Mouse (Mus musculus) limb, embryonic 14.5 days (tissue): Measurements from ENCODE around the gene Rnf126. TPM values are rescaled to one million over a fixed set of nuclear protein-coding genes. Genes with fewer than 3 reads are reported as not detected.

ENCODE experiments used
- ATAC-seq: fragments of 200-750 bp; cut with Nextera tagmentation; 2 replicates; pipeline ENCODE4 v1.8.0; 2017; ENCODE audit warnings: low read depth, moderate number of reproducible peaks, moderate TSS enrichment; ENCODE audit not compliant: low FRiP score
- DNase-seq: peaks from one replicate; pipeline ENCODE4 v3.0.0-alpha.2; 2015; ENCODE audit warnings: low spot score
- H3K27ac ChIP-seq: fragments of 300-500 bp; sonication (generic); replicated peaks from 2 replicates; pipeline ENCODE4 v1.5.1; 2014; ENCODE audit warnings: low read depth, mild to moderate bottlenecking, low read length, moderate library complexity, mixed read lengths
- H3K27me3 ChIP-seq: fragments of 300-500 bp; sonication (generic); 2 replicates; pipeline ENCODE4 v1.6.1; 2014; ENCODE audit warnings: low read length, mixed read lengths; ENCODE audit not compliant: control insufficient read depth, insufficient read depth
- H3K36me3 ChIP-seq: fragments of 300-500 bp; sonication (generic); 2 replicates; pipeline ENCODE4 v1.6.1; 2014; ENCODE audit warnings: mild to moderate bottlenecking, low read length, moderate library complexity, mixed read lengths; ENCODE audit not compliant: control insufficient read depth, insufficient read depth
- H3K4me1 ChIP-seq: fragments of 300-500 bp; sonication (generic); 2 replicates; pipeline ENCODE4 v1.6.1; 2014; ENCODE audit warnings: antibody characterized with exemption, low read length, mixed read lengths; ENCODE audit not compliant: control insufficient read depth, insufficient read depth
- H3K4me2 ChIP-seq: fragments of 300-500 bp; sonication (generic); replicated peaks from 2 replicates; pipeline ENCODE4 v1.6.1; 2014; ENCODE audit warnings: low read depth, mild to moderate bottlenecking, low read length, moderate library complexity; ENCODE audit not compliant: severe bottlenecking
- H3K4me3 ChIP-seq: fragments of 300-500 bp; sonication (generic); replicated peaks from 2 replicates; pipeline ENCODE4 v1.5.1; 2014; ENCODE audit warnings: low read length
- H3K9ac ChIP-seq: fragments of 300-500 bp; sonication (generic); 2 replicates; pipeline ENCODE4 v1.6.1; 2014; ENCODE audit warnings: mild to moderate bottlenecking, low read depth, low read length, moderate library complexity; ENCODE audit not compliant: severe bottlenecking
- H3K9me3 ChIP-seq: fragments of 300-500 bp; sonication (generic); 2 replicates; pipeline ENCODE4 v1.6.1; 2016; ENCODE audit warnings: low read length; ENCODE audit not compliant: control insufficient read depth
- POLR2A ChIP-seq: fragments of 200-500 bp; IDR thresholded peaks from 2 replicates; pipeline ENCODE4 v1.8.0; 2012; ENCODE audit warnings: inconsistent platforms, mild to moderate bottlenecking, moderate library complexity, borderline replicate concordance; ENCODE audit not compliant: insufficient read depth, insufficient read length; ENCODE audit errors: extremely low read depth
- WGBS: fragments of 180-500 bp; shearing (Covaris S2); extraction: QIAGEN DNeasy Blood & Tissue Kit; methylation state at CpG from one replicate; pipeline ENCODE4 v1.1.7; 2014; 5-methylcytosine and 5-hydroxymethylcytosine counted together
- polyA plus RNA-seq, 2 experiments: library from polyadenylated mRNA; depleted of rRNA in 1 of 2; stranded (reverse) in 1 of 2; unstranded in 1 of 2; fragments of >200 nt; fragmentation: Nextera tagmentation in 1 of 2; extraction: Ambion mirVana in 1 of 2; gene quantifications; 2 replicates each; pipeline versions ENCODE4 v1.2.1 to v1.2.3; 2012 to 2014

Rnf126 gene
- polyA plus RNA-seq, 2 experiments = 100 to 176 TPM

DNA sequence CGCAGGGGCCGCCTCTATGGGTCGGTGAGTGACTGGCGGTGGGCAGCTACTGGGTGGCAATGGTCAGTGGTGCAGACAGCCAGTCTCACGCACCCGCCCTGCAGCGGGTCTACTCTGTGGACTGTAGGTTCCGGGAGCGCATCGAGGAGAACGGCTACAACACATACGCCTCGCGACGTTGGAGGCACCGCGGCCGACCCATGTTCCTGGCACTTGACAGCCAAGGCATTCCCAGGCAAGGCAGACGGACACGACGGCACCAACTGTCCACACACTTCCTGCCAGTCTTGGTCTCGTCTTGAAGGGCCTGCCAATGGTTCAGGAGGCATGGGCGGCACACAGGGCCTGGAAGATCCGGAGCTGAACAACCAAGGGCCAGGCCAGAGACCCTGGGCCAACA is 10.1 kb downstream of the Rnf126 start:
- no peak for TF ChIP-seq POLR2A
- WGBS = 86% methylated on average over 24 of the region's 24 CpGs
- Histone ChIP-seq H3K9ac (no peak overlapping the region), H3K27me3 (no peaks in the 10 kb centered on the region), H3K4me3 (no peak overlapping the region), H3K9me3 (no peaks in the 10 kb centered on the region), H3K4me1 (0 out of 2 replicates have a peak, but pooled peaks cover 2% of the 10 kb centered on the region), H3K27ac (no peak overlapping the region), H3K4me2 (no peak overlapping the region), H3K36me3 (peaks cover 59% of the 10 kb centered on the region)
- ATAC-seq (no peak), DNase-seq (no peak)

DNA sequence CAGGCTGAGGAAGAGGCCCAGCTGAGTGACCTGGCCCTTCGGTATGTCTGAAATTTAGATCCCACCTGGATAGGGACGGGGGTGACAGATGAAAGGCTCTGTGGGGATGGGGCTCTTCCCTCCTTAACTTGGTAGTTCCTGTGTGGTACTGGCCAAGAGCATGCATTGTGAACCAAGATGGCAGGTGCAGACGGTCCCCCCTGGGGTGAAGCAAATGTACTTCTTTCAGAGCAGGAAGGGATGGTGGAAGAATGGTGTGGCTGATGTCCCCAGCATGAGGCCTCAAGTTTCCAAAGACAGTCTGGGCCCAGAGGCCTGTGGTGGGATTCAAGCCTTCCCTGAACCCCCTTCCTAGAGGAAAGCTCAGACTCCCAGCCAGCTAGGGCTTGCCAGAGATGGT is 10.9 kb downstream of the Rnf126 start:
- TF ChIP-seq POLR2A = no peak
- H3K9me3 ChIP-seq = no peaks in the 10 kb centered on the region
- ATAC-seq = no peak
- H3K4me1 ChIP-seq = 0 out of 2 replicates have a peak, but pooled peaks cover 2% of the 10 kb centered on the region
- H3K27ac ChIP-seq = no peak overlapping the region
- no peak for DNase-seq
- no peak overlapping the region for H3K4me3 ChIP-seq
- no peaks in the 10 kb centered on the region for H3K27me3 ChIP-seq
- 66% methylated on average over 3 of the region's 3 CpGs for WGBS
- H3K4me2 ChIP-seq = no peak overlapping the region
- no peak overlapping the region for H3K9ac ChIP-seq
- peaks cover 51% of the 10 kb centered on the region for H3K36me3 ChIP-seq

DNA sequence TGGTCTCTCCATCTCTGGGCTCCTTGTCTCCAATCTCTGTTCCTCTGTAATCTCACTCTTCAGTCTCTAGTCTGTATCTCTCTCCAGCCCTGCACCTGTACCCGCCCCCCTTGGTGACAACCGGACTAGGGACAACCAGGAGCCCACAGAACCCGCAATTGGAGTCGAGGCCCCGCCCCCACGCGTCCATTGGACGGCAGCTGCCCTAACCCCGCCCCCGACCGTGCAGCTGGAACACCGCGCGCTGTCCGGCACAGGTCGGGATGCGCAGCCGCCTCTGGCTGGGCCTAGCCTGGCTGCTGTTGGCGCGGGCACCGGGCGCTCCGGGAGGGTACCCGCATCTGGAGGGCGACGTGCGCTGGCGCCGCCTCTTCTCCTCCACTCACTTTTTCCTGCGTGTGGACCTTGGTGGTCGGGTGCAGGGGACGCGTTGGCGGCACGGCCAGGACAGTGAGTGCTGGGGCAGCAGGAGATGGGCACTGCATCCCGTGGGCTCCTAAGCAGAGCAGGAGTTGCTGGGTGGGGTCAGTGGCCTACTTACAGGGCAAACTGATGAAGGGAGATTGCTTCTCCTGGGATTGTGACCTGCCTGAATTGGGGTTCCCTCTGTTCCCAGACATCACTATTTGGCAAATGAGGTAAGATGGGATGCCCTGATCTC is 11.8 kb downstream of the Rnf126 start, which contains the start of gene Fgf22:
Fgf22 (plus strand) TSS at position 221 of the 661 bp plus-strand sequence.
- TF ChIP-seq POLR2A = no peak
- ATAC-seq = peak; percentile 62

DNA sequence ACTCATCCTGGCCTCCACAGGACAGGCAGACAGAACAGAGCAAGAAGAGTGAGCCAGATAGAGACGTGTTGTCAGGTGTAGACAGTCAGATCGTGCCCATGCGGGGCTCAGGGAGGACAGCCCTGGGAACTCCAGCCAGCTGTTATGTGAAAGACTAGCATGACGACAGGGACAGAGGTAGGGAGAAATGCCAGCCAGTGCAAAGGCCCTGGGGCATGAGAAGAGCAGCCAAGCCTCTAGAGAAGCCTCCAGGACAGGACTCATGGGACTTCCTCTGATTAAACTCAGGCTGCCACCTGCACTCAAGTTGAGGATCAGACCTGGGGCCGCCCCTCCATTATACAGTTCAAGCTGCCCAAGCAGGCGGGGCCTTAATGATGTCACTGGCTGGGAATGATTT is 18.3 kb downstream of the Rnf126 start:
- Histone ChIP-seq H3K4me2 (no peak overlapping the region), H3K4me1 (peaks cover 4% of the 10 kb centered on the region; the same call in 1 of the 2 replicates), H3K9me3 (no peaks in the 10 kb centered on the region), H3K9ac (no peak overlapping the region), H3K36me3 (peaks cover 10% of the 10 kb centered on the region), H3K4me3 (no peak overlapping the region), H3K27ac (no peak overlapping the region), H3K27me3 (no peaks in the 10 kb centered on the region)
- no peak for TF ChIP-seq POLR2A
- DNase-seq (no peak), ATAC-seq (no peak)
- WGBS = 79% methylated on average over 6 of the region's 6 CpGs

More for the DNA sequence above, 11.8 kb downstream of the Rnf126 start, which contains the start of gene Fgf22:
- Histone ChIP-seq H3K27me3 (no peaks in the 10 kb centered on the region), H3K27ac (no peak within 1 kb of the TSS), H3K9me3 (no peaks in the 10 kb centered on the region), H3K4me3 (peak within 1 kb of the TSS; percentile 30), H3K36me3 (peaks cover 42% of the 10 kb centered on the region), H3K9ac (peak within 1 kb of the TSS; percentile 35; the same call in 1 of the 2 replicates), H3K4me2 (peak within 1 kb of the TSS; percentile 61), H3K4me1 (0 out of 2 replicates have a peak, but pooled peaks cover 2% of the 10 kb centered on the region)
- 2% methylated on average over 36 of the region's 36 CpGs for WGBS
- peak; percentile 46 for DNase-seq

DNA sequence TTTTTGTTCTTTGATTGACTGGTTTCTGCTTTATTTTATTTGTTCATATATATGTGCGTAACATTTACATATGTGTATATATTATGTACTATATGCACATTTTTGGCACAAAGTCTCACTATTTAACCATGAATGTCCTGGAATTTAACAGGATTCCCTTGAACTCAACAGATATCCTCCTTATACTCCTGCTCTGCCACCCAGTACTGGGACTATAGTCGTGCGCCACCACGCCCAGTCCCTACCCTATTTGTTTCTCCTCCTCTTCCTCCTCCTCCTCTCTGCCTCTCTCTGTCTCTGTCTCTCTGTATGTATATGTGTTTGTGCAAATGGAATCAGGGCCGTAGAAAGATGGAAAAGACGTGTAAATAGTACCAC is 20.0 kb downstream of the Rnf126 start:
- no peak for TF ChIP-seq POLR2A
- no peaks in the 10 kb centered on the region for H3K27me3 ChIP-seq

More for the DNA sequence above, 20.0 kb downstream of the Rnf126 start:
- H3K4me3 ChIP-seq = peak overlapping the region; percentile 50
- H3K4me1 ChIP-seq = peaks cover 4% of the 10 kb centered on the region; the same call in 1 of the 2 replicates
- H3K4me2 ChIP-seq = peak overlapping the region; percentile 54
- DNase-seq (no peak), ATAC-seq (peak; percentile 31)
- WGBS = 26% methylated on average over 6 of the region's 6 CpGs
- H3K9me3 ChIP-seq = no peaks in the 10 kb centered on the region
- H3K27ac ChIP-seq = no peak overlapping the region
- peak overlapping the region; percentile 41; the same call in 1 of the 2 replicates for H3K9ac ChIP-seq
- H3K36me3 ChIP-seq = peaks cover 26% of the 10 kb centered on the region
